Mouse (Mus musculus) layer of hippocampus, postnatal 36 days (tissue): ENCODE data around the gene Pck1. TPM values are rescaled to one million over a fixed set of nuclear protein-coding genes. Genes with fewer than 3 reads are reported as not detected.

ENCODE experiments used
- DNase-seq, 2 experiments: peaks; one replicate each; pipeline ENCODE4 v3.0.0; 2022
- total RNA-seq, 2 experiments: library from RNA; stranded (reverse); gene quantifications; 2 replicates each; pipeline ENCODE4 v1.2.3; 2021

The Pck1 gene
- total RNA-seq, 2 experiments from 2014 or later = not detected

GRCm38 (mm10) chr2:173204671-173205070 lies 51.8 kb downstream of the Pck1 start:
- DNase-seq = no peak

DNA sequence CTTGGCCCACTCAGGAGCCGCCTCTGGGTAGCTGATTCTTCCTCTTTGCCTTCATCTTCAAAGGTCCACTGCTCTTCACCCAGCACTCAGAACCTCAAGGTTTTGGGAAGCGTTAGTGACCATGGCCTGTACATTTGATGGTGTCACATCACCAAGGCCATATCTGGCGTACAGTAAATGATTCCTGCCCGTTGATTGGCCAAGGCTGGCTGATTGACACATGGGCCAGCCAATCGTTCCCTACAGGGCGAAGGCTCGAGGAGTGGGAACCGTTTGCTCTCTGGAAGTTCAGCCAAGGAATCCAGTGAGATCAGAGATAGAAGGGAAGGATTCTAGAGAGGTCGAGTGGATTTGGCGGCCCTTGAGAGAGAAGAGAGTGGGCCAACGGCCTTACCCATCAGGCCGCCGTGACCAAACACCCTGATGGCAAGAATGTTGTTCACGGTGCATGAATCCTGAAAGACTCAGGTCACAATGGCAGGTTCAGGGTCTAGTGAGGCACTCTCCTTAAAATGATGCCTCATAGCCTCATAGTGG lies 52.8 kb downstream of the Pck1 start:
- DNase-seq = no peak

DNA sequence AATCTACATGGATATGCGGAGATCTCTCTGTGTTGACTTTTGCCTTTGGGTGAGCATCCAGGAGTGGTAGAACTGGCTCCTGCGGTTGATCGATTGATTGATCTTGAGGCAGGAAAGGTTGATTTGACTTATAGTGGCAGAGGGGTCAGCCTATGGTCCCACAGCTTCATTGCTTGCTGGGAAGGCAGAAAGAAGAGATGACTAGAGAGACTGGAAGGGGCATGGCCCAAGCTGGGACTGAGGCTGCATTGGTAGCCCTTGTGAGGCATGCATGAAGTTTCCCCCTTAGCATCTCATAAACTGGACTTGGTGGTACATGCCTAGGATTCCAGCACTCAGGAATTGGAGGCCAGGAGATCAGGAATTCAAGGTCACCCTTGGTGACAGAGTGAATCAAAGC lies 54.2 kb downstream of the Pck1 start:
- no peak for DNase-seq

Other genes with a start within 250 kb of the Pck1 start
- gene Bmp7, start 212.7 kb upstream of the Pck1 start, total RNA-seq = 1 to 10 TPM; 3.6 to 6.2 TPM
- gene Spo11, start 175.3 kb upstream of the Pck1 start, total RNA-seq = not detected
- 10 to 100 TPM; 72.9 to 77.0 TPM for gene Rae1, start 152.9 kb upstream of the Pck1 start, total RNA-seq
- 1 to 10 TPM; 3.8 to 4.6 TPM for gene Rbm38, start 132.6 kb upstream of the Pck1 start, total RNA-seq
- not detected for gene Ctcfl, start 33.5 kb upstream of the Pck1 start, total RNA-seq
- gene Zbp1, start 65.9 kb downstream of the Pck1 start, total RNA-seq = under 1 TPM in 1 of 2 experiments, not detected in 1; 0.35 TPM
- 10 to 100 TPM; 20.3 to 23.2 TPM for gene Pmepa1, start 123.5 kb downstream of the Pck1 start, total RNA-seq